Mouse (Mus musculus): ENCODE data around the gene Gna13. TPM values are rescaled to one million over a fixed set of nuclear protein-coding genes. Genes with fewer than 3 reads are reported as not detected.

Gene Gna13
- polyA plus RNA-seq, 1 experiment from 2014 or later = 13.3 TPM

- no peak overlapping the region for H3K27ac ChIP-seq (replicated peaks)
These were observed 81.0 kb downstream of the Gna13 start for GRCm38 (mm10) chr11:109443468-109444263.

GRCm38 (mm10) chr11:109444600-109444999 is 82.0 kb downstream of the Gna13 start:
- 0 out of 2 replicates have a peak, but pooled peaks cover 5% of the 10 kb centered on the region for H3K27me3 ChIP-seq
- no peak overlapping the region for H3K9ac ChIP-seq
- ATAC-seq (ENCODE audit: insufficient read depth) = no peak
- no peak overlapping the region for H3K4me2 ChIP-seq
- H3K4me1 ChIP-seq (replicated peaks) = peaks cover 35% of the 10 kb centered on the region
- WGBS (ENCODE audit: insufficient replicate concordance) = 49% methylated on average over 7 of the region's 7 CpGs
- H3K9me3 ChIP-seq (replicated peaks) = no peaks in the 10 kb centered on the region
- peaks cover 12% of the 10 kb centered on the region for H3K36me3 ChIP-seq (replicated peaks)
- H3K27ac ChIP-seq (replicated peaks) = no peak overlapping the region
- no peak overlapping the region for H3K4me3 ChIP-seq (replicated peaks)

More at GRCm38 (mm10) chr11:109443468-109444263, 81.0 kb downstream of the Gna13 start:
- peaks cover 38% of the 10 kb centered on the region for H3K4me1 ChIP-seq (replicated peaks)
- no peak for ATAC-seq (ENCODE audit: insufficient read depth)
- 62% methylated on average over 8 of the region's 8 CpGs for WGBS (ENCODE audit: insufficient replicate concordance)
- H3K27me3 ChIP-seq = 0 out of 2 replicates have a peak, but pooled peaks cover 5% of the 10 kb centered on the region
- H3K4me3 ChIP-seq (replicated peaks) = no peak overlapping the region
- H3K36me3 ChIP-seq (replicated peaks) = peaks cover 4% of the 10 kb centered on the region; the same call in 1 of the 2 replicates
- H3K9me3 ChIP-seq (replicated peaks) = no peaks in the 10 kb centered on the region
- no peak overlapping the region for H3K9ac ChIP-seq
- H3K4me2 ChIP-seq = no peak overlapping the region

- Histone ChIP-seq H3K4me3 (replicated peaks) (no peak overlapping the region), H3K27me3 (no peaks in the 10 kb centered on the region), H3K36me3 (replicated peaks) (peaks cover 22% of the 10 kb centered on the region), H3K9me3 (replicated peaks) (no peaks in the 10 kb centered on the region), H3K9ac (no peak overlapping the region), H3K27ac (replicated peaks) (0 out of 2 replicates have a peak overlapping the region, but pooled peaks have one; percentile 14), H3K4me1 (replicated peaks) (peaks cover 25% of the 10 kb centered on the region), H3K4me2 (no peak overlapping the region)
- peak; percentile 78 for ATAC-seq (ENCODE audit: insufficient read depth)
- WGBS (ENCODE audit: insufficient replicate concordance) = 42% methylated on average over 13 of the region's 13 CpGs
These were observed 82.9 kb downstream of the Gna13 start for GRCm38 (mm10) chr11:109445438-109446035.

Other genes starting within 250 kb of the Gna13 start
- not detected in 2 replicates for gene E030025P04Rik, start 218.5 kb upstream of the Gna13 start, polyA plus RNA-seq (2015; fragmentation: Nextera tagmentation; extraction: Ambion mirVana)
- gene Rgs9, start 64.7 kb upstream of the Gna13 start, polyA plus RNA-seq (2015; fragmentation: Nextera tagmentation; extraction: Ambion mirVana) = 0.03 TPM in 1 of 2 replicates, not detected in the other
- gene 9930022D16Rik, start 51.1 kb downstream of the Gna13 start, polyA plus RNA-seq (2015; fragmentation: Nextera tagmentation; extraction: Ambion mirVana) = not detected in 2 replicates
- 10.8 and 11.1 TPM in 2 replicates for gene Amz2, start 63.1 kb downstream of the Gna13 start, polyA plus RNA-seq (2015; fragmentation: Nextera tagmentation; extraction: Ambion mirVana)
- 3.4 and 3.7 TPM in 2 replicates for gene Arsg, start 110.5 kb downstream of the Gna13 start, polyA plus RNA-seq (2015; fragmentation: Nextera tagmentation; extraction: Ambion mirVana)
- gene Slc16a6, start 110.8 kb downstream of the Gna13 start, polyA plus RNA-seq (2015; fragmentation: Nextera tagmentation; extraction: Ambion mirVana) = 38.9 and 39.1 TPM in 2 replicates
- gene Wipi1, start 249.1 kb downstream of the Gna13 start, polyA plus RNA-seq (2015; fragmentation: Nextera tagmentation; extraction: Ambion mirVana) = 24.2 and 25.9 TPM in 2 replicates